Mouse (Mus musculus) retina, adult 2 months (tissue): Measurements from ENCODE around the gene Gm16503.
"Not testable (repeated sequence)": the region's sequence is repeated elsewhere in the genome, so short reads cannot be mapped to it uniquely, and the experiment has no call there.

Experiments used
- DNase-seq: peaks from one replicate; pipeline ENCODE4 v3.0.0-alpha.2; 2012; ENCODE audit warnings: low read depth, low spot score

Gm16503 gene

GRCm38 (mm10) chr4:147539918-147540317 lies at the start of gene Gm16503:
TSS of gene Gm16503 (plus strand) at chr4:147540218.
- DNase-seq: not testable (repeated sequence)

GRCm38 (mm10) chr4:147492117-147492516 lies 47.9 kb upstream of the Gm16503 start, which contains the start of gene Zfp982:
TSS of gene Zfp982 (plus strand) at chr4:147492417.
- DNase-seq: not testable (repeated sequence)

DNA sequence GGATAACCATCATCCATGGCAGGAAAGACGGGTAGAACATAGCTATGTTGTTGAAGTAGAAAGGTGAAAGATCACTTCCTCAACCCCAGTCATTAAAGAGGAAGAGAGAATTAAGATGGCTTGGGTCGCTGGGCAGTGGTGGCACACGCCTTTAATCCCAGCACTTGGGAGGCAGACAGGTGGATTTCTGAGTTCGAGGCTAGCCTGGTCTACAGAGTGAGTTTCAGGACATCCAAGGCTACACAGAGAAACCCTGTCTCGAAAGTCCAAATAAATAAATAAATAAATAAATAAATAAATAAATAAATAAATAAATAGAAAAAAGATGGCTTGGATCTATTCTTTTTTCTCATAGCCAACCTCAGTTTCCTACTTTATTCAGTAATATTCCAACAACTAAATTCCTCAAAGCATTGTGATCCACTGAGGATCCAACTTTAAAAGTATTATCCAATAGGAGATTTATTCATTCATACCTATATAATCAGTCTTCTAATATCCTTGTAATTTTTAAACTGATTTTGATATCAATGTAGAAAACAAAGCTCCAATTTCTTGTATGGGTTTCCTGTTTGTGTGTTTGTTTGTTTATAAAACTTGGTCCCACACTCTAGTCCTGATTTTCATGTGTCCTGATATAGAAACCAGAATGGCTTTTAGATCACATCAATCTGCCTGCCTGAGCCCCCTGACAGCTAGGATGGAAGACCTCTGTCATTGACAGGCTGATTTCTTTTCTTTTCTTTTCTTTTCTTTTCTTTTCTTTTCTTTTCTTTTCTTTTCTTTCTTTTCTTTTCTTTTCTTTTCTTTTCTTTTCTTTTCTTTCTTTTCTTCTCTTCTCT lies 41.0 kb upstream of the Gm16503 start:
- not testable (repeated sequence) for DNase-seq

DNA sequence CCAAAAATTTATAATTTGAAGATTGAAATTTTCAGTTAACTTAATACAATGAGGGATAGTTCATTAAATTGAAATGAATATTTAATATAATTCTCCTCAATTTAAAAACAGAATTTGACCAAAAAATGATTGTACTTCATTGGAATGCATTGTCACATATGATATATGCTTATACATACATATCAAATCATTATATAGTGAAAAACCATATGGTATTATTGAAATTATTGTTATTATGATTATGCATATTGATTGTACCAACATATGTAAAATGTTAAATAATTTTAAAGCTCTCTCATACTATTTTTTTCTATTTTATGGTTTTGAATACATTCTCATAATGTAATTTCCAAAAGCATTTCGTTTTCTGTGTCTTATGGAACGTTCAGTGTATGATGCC lies 30.8 kb upstream of the Gm16503 start:
- no peak for DNase-seq

DNA sequence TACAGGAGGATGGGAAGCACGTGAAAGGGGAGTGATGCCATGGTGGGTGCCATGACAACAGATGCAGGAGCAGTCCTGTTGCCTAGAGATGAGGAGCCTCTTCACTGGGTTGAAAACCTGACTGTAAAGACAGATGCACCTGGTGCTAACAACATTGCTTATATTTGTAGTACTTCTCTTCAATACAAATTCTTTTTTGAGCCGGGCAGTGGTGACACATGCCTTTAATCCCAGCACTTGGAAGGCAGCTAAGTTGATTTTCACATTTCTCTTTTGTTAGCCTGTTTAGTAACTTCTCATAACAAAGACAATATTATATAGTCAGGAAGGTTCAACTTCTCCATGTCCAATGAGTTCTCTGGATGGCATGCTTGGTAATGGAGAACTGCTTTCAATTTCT lies 21.0 kb upstream of the Gm16503 start:
- DNase-seq: no peak

- DNase-seq: no peak
These were observed 19.9 kb upstream of the Gm16503 start for GRCm38 (mm10) chr4:147520100-147520499.

- DNase-seq: no peak
These were observed 14.9 kb upstream of the Gm16503 start for GRCm38 (mm10) chr4:147525125-147525524.

DNA sequence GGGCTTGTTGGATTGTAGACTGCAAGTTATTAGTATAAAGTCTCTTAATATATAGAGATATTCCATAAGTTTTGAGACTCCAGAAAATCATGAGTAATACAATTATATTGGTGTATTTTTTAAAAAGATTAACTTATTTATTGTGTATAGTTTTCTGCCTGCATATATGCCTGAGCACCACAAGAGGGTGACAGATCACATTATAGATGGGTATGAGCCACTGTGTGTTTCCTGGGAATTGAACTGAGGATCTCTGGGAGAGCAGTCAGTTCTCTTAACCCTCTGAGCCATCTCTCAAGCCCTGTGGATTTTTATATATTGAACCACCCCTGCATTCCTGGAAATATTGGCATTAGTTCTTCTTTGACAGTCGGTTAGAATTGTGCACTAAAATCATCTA lies 9.7 kb upstream of the Gm16503 start:
- DNase-seq: no peak

DNA sequence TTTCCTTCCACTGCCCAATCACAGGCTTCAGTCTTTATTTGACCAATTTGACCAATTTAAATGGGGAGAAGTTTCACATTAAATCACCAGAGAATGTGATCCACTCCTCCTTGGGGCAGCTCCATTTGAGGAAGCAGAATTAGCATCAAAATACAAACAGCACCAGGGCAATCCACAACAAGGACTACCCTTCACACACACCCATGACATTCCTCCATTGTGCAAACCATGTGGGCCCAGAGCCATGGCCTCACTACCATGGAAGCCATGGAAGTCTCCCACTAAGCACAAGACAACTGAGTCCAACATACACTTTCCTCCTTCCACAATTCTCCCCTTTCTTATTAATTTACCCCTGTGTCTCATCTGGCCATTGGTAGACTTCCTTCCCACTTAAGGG lies 4.1 kb upstream of the Gm16503 start:
- not testable (repeated sequence) for DNase-seq

- DNase-seq: no peak
These were observed 2.3 kb upstream of the Gm16503 start for GRCm38 (mm10) chr4:147537702-147538101.

DNA sequence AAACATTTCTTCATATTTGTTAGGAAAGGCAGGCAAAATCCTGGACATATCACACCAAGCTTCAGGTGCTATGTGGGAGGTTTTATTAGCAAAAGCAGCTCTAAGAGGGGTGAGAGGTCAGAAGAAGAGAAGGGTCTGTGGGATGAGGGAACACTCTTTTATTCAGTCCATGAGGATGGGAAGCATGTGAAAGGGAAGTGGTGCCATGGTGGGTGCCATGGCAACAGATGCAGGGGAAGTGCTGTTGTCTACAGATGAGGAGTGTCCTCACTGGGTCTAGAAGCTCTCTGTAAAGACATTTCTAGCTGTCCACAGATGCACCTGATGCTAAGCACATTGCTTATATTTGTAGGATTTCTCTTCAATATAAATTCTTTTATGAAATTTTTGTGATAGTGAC lies 1.1 kb downstream of the Gm16503 start:
- DNase-seq: no peak

DNA sequence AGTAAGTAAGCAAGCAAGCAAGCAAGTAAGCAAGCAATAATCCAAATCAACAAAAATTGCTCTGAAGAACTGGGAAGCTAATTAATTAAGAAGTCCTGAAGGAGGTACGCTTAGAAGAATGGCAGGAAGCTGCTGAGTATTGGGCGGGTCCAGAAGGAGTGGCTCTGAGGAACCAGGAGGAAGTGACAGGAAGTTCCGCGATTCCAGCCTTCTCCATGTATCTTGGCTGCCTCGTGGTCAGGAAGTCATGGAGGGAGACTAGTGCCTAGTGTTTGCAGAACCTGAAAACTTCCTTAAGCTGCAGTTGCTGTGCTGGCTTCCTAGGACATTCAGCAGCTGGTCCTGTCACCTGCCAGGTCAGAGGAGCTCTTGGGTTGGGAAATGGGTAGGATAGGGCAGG lies 13.1 kb downstream of the Gm16503 start, which contains the start of gene Zfp985:
Zfp985 (plus strand) TSS at position 207 of the 400 bp plus-strand sequence.
- not testable (repeated sequence) for DNase-seq

- DNase-seq: not testable (repeated sequence)
These were observed 14.3 kb downstream of the Gm16503 start for GRCm38 (mm10) chr4:147554361-147554760.

GRCm38 (mm10) chr4:147556921-147557320 lies 16.9 kb downstream of the Gm16503 start:
- DNase-seq: not testable (repeated sequence)

- not testable (repeated sequence) for DNase-seq
These were observed 18.0 kb downstream of the Gm16503 start for GRCm38 (mm10) chr4:147558011-147558410.

DNA sequence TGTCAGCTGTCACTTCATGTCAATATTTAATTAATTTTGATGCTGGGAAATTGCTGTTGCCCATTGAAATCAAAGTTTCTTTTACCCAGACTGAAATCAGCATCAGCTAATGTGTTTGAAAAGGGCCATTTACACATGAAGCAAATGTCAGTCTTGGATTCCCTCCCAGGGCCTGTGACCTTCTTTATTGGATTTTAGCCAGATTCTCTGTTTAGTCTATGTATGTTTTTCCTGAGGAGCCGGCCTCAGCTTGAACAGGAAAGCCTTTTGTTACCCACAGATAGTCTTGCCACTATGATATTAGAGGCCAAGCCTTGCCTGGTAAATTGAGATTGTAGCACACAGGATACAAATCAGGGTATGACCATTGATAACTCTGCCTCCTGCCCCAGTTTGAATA lies 19.1 kb downstream of the Gm16503 start:
- not testable (repeated sequence) for DNase-seq

DNA sequence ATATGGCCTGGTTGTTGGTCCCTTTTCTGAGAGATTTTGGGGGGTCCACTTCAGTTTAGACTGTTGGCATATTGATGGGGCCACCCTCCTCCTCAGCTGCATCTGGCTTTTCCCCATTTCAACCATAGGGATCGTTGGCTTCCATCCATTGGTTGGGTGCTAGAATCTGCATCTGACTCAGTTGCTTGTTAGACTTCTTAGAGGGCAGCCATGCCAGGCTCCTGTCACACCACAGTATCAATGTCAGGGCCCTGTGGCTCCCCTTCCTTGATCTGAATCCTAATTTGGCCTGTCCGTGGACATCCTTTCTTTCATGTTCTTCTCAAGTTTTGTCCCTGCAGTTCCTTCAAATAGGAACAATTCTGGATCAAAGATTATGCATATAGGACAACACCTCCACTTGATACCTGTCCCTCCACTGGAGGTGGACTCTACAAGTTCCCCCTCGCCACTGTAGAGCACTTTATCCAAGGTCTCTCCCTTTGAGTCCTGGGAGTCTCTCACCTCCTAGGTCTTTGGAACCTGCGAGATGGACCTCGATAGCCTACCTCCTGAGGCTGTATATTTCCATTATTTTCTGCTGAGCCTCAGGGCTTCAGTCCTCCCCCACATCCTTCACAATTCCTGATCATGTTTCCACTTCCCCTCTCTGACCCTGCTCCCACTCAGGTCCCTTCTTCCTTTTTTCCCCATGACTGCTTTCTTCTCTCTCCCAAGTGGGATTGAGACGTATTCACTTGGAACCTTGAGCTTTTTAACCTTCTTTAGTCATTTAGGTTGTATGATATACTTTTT lies 25.6 kb downstream of the Gm16503 start:
- DNase-seq: no peak

DNA sequence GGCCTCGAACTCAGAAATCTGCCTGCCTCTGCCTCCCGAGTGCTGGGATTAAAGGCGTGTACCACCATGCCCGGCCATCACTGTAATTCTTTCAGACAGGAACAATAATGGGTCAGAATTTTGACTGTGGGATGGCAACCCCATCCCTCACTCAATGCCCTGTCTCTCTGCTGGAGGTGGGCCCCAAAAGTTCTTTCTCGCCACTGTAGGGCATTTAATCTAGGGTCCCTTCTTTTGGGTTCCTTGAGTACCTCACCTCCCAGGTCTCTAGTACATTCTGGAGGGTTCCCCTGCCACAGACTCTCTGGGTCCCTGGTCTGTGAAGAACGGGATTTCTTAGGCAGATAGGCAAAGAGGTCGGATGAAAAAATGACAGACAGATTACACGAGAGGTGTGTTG lies 31.1 kb downstream of the Gm16503 start:
- not testable (repeated sequence) for DNase-seq

DNA sequence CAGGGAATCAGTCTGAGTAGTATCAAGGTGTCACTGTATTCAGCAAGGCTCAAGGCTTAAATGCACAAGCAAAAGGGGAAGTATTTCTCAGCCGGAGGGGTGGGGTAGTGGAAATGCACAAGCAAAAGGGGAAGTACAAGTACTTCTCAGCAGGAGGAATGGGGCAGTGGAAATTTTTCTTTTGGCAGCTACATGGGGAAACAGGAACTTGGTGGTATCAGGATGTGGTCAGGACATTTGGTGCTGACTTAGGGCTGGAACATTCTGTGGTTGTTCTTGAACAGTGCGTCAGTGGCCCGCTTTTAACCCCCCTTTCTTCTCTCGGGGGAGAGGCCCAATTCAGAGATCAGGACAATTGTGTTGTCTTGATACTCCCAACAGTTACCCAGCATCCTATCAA lies 39.4 kb downstream of the Gm16503 start:
- DNase-seq: not testable (repeated sequence)

DNA sequence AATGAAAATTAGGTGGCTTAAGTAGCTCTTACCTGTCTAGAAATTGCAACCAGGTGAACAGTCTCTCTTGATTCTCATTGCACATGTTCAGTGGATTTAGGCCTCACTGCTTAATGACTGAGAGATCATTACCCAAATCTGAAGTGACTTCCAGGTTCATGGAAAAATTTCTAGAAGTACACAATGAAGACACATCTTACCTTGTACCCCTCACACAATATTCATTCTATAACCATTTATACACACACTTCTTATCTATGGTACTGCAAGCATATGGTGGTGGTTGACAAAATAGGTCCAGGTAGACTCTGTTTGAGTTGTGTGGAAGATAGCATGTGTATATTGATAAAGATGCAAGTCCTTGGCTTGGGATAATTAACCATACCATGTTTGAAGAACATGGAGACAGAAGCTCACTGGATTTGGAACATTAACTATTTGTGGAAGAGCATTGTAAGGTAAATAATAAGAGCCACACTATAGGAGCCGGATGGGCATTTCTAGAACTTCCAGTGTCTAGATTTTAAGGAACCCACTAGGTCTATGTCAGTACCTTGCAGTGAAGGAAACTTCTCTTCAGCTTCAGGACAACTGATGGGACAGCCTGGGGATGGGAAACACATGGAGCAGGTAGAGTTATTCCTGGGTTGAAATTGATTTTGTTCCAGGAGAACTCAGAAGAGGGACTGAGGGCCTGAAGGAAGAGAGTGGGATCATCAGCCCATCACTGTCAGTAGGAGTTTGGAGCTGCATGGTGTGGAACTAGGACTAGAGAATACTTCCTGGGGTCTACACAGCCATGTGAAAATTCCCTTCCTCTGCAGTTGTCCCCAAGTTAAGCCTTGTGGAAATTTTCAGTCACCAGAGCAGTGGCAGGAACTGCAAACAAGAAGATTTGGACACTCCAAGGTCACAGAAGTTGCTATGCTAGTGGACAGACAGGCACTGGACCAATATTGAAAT lies 46.8 kb downstream of the Gm16503 start:
- no peak for DNase-seq
